Mouse (Mus musculus) 416B (cell line): ENCODE results near the gene Med12l.

ENCODE experiments used
- DNase-seq: peaks from one replicate; pipeline ENCODE4 v3.0.0; 2011; ENCODE audit warnings: low read depth

The Med12l gene

DNA sequence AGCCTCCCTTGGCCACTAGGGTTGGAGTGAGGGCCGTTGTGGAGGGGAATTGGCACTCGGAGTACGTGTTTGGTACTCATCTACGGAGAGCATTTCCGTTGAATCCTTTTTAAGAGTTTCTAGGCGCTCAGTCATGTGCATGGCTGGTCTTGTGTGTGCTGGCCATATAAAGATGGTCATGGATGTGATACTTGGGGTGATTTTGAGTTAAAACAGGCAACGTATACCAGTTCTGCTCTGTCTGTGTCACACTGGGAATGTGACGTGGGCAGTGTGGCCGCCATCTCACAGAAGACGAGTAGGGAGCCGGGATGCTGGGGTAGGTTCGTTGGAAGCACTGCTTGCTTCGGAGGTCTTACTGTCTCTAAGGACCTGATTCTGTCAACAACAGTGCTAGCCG lies 17.3 kb downstream of the Med12l start:
- no peak for DNase-seq

GRCm38 (mm10) chr3:59024531-59025192 lies 19.0 kb downstream of the Med12l start:
- no peak for DNase-seq

- no peak for DNase-seq
These were observed 19.5 kb downstream of the Med12l start for GRCm38 (mm10) chr3:59025193-59025535.

DNA sequence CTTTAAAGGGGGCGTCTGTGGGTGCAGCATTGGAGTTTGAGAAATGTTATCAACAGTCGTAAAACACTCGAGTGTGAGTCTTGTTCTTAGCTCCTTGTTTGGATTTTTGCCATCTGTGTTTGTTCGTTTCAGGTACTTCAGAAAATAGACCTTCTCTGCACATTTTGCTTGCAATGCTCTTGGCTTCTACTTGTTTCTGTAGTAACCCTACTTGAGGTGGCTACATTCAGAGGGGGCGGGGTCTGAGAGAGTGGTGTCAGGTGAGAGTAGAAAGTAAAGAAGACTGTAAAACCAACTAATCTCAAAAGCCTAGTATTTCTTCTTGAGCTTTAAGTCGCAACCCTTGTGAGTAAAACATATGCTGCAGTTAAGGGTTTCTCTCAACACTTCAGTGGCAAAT lies 23.1 kb downstream of the Med12l start:
- no peak for DNase-seq

GRCm38 (mm10) chr3:59030986-59031385 lies 25.4 kb downstream of the Med12l start:
- no peak for DNase-seq

DNA sequence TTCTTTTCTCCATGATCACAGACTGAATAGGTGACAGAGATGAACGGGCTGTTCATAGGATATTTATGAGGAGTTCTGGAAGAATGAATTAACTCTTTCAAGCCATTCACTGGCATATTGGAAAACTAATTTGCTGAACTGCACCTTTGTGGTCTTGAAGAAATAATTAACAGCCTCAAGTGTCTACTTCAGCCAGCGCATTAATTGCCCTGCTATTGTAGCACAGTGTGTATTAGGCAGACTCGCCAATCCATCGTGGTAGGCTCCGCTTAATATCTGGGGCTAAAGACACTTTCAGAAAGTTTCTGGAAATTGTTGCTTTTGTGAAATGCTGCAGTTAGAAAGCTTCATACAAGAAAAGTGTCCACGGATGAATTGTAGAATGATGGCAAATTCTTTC lies 35.9 kb downstream of the Med12l start:
- no peak for DNase-seq

DNA sequence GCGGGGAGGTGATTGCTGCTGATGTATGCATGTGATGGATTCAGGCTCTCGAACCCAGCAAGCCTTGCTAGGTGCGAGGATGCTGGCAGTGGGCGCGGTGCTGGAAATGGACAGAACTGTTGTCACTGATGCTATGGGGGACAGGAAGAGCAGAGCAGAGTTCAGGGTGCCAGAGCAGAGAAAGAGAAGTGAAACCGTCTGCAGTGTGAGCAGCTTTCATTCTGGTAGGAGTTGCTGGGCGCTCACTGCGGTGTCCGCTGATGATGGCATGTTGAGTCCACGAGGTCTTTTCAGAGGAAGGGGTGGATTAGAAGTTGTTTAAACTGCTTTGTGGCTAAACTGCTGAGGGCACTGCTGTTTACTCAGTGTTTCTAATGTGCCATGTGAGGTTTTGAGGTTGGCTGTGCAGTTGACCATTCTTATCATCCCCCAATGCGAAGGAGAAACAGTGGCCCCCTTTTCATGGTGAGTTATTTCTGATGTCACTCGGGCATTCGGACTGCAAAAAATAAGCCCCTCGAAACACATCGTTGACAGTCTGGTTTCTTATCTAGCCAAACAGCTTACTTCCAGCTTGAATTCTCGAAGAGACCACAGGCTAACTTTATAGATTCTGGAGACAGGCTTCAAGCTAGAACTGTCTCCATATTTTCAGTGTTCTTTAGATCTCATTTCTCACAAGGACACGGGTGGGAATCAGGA lies 49.4 kb downstream of the Med12l start:
- peak; percentile 82 for DNase-seq

GRCm38 (mm10) chr3:59059022-59059541 lies 53.5 kb downstream of the Med12l start:
- peak; percentile 89 for DNase-seq

DNA sequence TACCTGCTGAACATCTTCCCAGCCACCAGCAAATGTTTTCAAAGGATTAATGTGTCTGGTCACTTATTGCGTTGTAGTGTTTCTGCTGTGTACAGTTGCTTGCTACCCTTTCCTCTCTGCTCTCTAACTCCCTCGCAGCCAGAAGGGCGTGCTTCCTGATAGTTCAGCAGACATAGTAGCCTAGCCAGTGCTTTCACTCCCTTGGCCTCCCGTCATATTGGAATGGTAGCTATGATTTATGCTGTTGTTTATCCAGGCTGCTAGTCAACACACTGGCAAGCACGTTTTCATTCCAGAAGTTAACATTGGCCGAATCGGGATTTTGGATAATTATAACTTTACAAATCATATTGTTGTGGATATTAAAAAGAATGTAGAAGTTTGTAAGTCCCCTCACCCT lies 54.5 kb downstream of the Med12l start:
- DNase-seq = no peak

GRCm38 (mm10) chr3:59062141-59062540 lies 56.5 kb downstream of the Med12l start:
- no peak for DNase-seq

DNA sequence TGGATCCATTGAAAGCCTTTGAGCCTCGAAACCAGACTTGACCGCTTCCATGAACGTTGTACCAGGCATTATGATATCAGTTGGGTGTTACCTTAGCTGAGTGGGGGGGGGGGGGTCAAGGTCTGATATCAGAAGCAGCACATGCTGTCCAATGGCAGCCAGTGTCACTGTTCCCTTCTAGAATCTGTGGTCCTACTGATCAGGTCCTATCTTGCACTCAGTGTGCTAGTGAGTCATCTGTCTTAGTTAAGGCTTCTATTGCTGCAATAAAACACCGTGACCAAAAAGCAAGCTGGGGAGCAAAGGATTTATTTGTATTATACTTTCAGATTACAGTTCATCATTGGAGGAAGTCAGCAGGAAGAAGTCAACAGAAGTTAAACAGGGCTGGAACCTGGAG lies 57.8 kb downstream of the Med12l start:
- DNase-seq = peak; percentile 52

DNA sequence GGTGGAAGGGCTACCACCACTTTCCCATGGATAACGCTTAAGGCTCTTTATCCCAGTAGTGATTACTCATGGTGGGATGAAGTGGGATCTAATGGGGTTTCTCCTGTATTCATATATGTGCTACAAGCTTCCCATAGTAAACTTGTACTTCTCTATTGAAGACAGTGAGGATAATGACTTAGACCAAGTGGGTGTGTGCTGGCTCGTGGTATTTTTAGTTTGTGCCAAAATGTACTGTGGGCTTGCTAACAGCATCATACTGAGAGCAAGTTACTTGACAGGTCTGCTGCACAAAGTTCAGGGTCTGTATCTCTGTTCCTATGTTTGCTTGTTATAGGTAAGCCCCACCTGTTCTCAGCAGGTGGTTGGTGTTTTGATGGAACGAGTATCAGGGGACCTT lies 60.3 kb downstream of the Med12l start:
- no peak for DNase-seq

- DNase-seq = peak; percentile 32
These were observed 61.1 kb downstream of the Med12l start for GRCm38 (mm10) chr3:59066558-59067294.

DNA sequence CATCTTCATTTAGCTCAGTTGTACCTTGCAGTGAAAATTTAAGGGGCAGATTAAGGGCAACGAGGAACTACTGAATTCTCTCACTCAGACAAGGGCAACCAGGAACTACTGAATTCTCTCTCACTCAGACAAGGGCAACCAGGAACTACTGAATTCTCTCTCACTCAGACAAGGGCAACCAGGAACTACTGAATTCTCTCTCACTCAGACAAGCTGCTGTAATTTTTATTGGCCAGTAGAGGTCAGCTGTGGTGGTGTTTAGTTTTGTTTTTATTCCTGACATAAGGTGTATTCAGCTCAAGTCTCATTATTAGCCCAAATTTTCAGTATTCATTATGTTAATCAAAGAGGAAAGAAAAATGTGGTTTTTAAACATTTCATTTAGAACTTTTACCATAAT lies 63.4 kb downstream of the Med12l start:
- DNase-seq = peak; percentile 58

DNA sequence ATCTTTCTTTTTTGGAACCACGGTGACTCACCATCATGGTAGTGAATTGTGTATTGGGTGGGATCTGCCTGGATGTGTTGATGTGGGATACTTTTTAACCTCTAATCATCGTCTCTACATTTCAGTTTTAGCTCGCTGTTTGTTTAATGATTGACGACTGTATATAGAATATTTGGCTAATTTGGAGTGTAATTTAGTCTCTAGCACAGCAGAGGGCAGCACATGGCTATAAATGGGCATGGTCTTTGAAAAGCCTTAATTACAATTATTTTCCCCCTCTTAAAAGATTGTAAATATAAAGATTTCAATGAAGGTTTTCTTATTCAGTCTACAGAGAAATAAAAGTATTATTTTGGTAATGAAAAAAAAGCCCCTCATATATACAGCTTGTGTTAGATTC lies 71.7 kb downstream of the Med12l start:
- peak; percentile 62 for DNase-seq

GRCm38 (mm10) chr3:59078585-59078984 lies 73.0 kb downstream of the Med12l start:
- DNase-seq = no peak

DNA sequence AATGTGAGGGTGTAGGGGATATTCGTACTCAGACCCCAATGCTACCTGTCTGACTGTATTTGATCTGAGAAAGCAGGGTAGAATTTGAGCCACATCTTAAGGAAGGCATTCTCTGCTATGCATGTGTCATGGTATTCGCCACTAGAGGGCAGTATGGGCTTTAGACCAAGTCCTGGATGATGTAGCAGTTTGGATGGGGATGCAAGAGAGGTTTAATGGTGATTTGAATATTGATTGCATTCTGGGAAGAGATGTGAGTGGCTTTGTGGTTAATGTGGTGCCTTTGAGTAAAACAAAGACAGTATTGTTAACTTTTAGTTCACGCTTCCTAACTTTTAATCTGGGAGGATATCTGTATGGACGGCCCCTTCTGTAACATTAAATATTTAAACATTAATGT lies 73.7 kb downstream of the Med12l start:
- peak; percentile 98 for DNase-seq

GRCm38 (mm10) chr3:59080293-59080916 lies 74.8 kb downstream of the Med12l start:
- DNase-seq = peak; percentile 63

DNA sequence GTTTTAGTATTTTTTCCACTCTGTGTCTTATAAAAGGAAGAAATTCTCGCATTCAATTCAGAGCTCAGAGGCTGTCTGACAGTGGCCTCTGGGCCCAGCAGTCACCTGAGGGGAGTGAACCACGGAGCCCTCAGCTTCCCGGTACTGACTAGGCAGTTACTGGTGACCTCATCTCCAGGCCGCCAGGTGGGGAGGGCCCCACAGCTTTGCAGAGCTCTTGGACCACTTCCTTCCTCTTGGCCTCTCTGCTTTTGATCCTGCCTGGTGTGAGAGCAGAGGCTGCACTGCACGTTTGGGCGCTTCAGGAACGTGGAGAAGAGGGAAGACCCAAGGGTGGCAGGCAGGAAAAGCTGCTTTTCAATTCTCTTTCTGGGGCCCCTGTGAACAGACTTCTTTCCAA lies 75.3 kb downstream of the Med12l start:
- DNase-seq = peak; percentile 92

GRCm38 (mm10) chr3:59092702-59093101 lies 87.1 kb downstream of the Med12l start:
- no peak for DNase-seq

- DNase-seq = no peak
These were observed 91.8 kb downstream of the Med12l start for GRCm38 (mm10) chr3:59097421-59097820.

DNA sequence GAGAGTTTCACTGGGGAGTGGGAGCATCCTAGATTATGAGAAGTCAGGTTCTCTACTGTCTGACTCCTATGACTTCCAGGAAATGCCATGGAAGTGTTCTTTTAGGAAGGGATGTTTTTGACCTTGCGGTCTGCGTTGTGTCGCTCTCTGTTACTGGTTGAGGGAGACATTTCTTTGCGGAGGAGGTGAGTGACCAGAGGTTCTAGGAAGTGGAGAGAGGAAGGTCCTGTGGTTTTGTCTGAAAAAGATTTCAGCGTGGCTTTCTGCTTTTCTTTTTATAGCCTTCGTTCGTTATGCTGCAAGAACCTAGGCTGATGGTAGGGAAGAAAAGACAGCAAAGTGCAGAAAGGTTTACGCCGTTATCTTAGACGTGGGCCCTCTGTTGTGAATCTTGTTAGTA lies 92.9 kb downstream of the Med12l start:
- peak; percentile 84 for DNase-seq
